Mouse (Mus musculus): ENCODE results near the gene Cdk11b. TPM values are rescaled to one million over a fixed set of nuclear protein-coding genes. Genes with fewer than 3 reads are reported as not detected.
A peak's percentile ranks its signal among the peaks of the same experiment; 100 is the strongest.

Cdk11b gene
- 78.3 and 86.6 TPM in 2 replicates for polyA plus RNA-seq (2016; fragmentation: Nextera tagmentation; extraction: Ambion mirVana)

DNA sequence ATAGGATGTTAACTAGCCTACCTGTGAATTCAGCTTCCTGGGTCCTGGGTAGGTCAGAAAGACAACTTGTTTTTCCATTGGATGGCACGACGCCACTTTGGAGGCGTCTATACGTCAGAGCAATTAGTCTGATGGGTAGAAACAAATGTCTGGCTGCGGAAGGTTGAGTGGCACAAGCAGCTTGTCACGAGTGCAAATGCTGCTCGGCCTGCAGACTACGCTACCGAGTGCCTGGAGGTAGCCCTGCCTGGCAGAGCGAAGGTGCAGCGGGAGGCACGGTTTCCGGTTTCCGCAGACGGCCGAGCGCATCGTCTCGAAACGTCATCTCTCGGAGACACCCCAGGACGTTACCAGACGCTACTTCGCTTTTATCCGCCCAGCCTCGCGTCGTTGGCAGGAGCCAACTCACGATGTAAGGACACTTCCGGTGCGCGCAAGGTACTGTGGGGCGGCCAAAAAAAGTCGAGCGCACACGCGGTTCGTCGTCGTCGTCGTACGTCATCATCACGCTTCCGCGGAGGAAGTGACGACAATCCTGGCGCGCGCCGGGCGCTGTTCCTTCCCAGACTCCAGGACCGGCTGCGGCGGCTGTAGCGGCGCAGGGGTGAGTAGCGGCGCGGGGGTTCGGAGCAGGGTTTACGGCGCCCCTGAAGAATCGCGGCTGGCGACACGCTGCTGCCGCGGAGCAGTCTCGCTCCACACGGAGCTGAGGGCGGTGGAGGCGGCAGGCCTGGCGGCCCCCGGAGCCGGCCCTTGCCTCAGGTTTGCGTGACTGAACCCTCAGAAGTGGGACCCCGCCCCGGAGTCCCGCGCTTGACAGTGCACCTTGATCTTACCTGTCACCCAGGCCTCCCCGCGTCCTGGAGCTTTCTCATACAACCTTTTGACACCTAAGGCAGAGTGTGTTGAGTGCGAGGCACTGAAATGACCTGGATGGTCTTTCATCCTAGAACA lies at the start of gene Cdk11b:
Gene Cdk11b, plus strand, starts transcription at position 517 of the 954 bp plus-strand sequence.
- H3K9me3 ChIP-seq: no peaks in the 10 kb centered on the region
- peak within 1 kb of the TSS; percentile 78 for H3K4me2 ChIP-seq (replicated peaks)
- H3K4me1 ChIP-seq: 0 out of 2 replicates have a peak, but pooled peaks cover 4% of the 10 kb centered on the region
- peak; percentile 100 for ATAC-seq (ENCODE audit: insufficient number of reproducible peaks, insufficient read depth, low FRiP score, low TSS enrichment)
- peak within 1 kb of the TSS; percentile 67 for H3K27ac ChIP-seq
- H3K36me3 ChIP-seq: peaks cover 32% of the 10 kb centered on the region
- under 1% methylated on average over 84 of the region's 84 CpGs for WGBS
- peak within 1 kb of the TSS; percentile 81 for H3K9ac ChIP-seq
- H3K27me3 ChIP-seq: no peaks in the 10 kb centered on the region
- peak within 1 kb of the TSS; percentile 95 for H3K4me3 ChIP-seq

GRCm38 (mm10) chr4:155574931-155575330 lies 49.7 kb upstream of the Cdk11b start:
- Histone ChIP-seq H3K27ac (no peak overlapping the region), H3K4me2 (replicated peaks) (no peak overlapping the region), H3K27me3 (no peaks in the 10 kb centered on the region), H3K9ac (no peak overlapping the region), H3K36me3 (peaks cover 25% of the 10 kb centered on the region), H3K9me3 (no peaks in the 10 kb centered on the region), H3K4me3 (no peak overlapping the region), H3K4me1 (peaks cover 6% of the 10 kb centered on the region; the same call in 1 of the 2 replicates)
- WGBS: 91% methylated on average over 11 of the region's 11 CpGs
- ATAC-seq (ENCODE audit: insufficient number of reproducible peaks, insufficient read depth, low FRiP score, low TSS enrichment): no peak

DNA sequence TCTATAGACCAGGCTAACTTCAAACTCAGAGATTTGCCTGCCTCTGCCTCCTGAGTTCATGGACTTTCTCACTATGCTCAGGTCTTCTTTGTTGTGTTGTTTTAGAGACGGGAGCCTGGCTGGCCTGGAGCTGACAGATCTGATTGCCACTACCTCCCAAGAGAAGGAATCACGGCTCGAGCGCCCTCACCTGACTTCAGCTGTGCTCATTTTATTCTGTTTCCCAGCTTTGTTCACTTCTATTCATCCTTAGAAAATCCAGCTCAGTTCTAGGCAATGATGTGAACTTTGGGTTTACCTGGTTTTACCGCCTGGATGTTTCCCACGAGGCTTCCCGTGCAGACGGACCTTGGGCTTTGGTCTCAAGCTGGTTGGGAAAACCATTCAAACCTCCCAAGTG lies 49.1 kb upstream of the Cdk11b start:
- no peak for ATAC-seq (ENCODE audit: insufficient number of reproducible peaks, insufficient read depth, low FRiP score, low TSS enrichment)
- WGBS: 86% methylated on average over 8 of the region's 8 CpGs
- Histone ChIP-seq H3K4me2 (replicated peaks) (no peak overlapping the region), H3K27ac (no peak overlapping the region), H3K36me3 (peaks cover 25% of the 10 kb centered on the region), H3K27me3 (no peaks in the 10 kb centered on the region), H3K9ac (no peak overlapping the region), H3K4me1 (peaks cover 6% of the 10 kb centered on the region; the same call in 1 of the 2 replicates), H3K4me3 (no peak overlapping the region), H3K9me3 (no peaks in the 10 kb centered on the region)

DNA sequence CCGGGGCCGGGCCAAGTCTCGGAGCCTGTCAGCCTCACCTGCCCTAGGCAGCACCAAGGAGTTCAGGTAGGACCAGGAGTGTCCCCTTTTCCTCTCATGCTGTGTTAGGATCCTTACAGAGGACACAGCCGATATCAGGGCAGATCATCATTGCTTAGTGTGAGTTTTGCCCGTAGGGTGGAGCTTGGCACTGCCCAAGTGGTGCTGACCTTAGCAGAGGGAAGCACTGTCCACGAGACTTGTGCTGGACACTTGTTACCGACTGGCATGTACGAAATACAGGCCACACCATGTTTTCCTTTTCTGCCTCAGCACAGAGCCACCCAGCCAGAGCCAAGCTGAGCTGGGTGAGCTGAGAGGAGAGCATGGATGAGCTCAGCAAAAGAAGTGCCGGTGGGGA lies 47.5 kb upstream of the Cdk11b start:
- Histone ChIP-seq H3K4me1 (no peaks in the 10 kb centered on the region), H3K27ac (no peak overlapping the region), H3K9ac (no peak overlapping the region), H3K4me2 (replicated peaks) (no peak overlapping the region), H3K36me3 (peaks cover 25% of the 10 kb centered on the region), H3K9me3 (no peaks in the 10 kb centered on the region), H3K27me3 (no peaks in the 10 kb centered on the region), H3K4me3 (no peak overlapping the region)
- ATAC-seq (ENCODE audit: insufficient number of reproducible peaks, insufficient read depth, low FRiP score, low TSS enrichment): no peak
- WGBS: 88% methylated on average over 9 of the region's 9 CpGs

DNA sequence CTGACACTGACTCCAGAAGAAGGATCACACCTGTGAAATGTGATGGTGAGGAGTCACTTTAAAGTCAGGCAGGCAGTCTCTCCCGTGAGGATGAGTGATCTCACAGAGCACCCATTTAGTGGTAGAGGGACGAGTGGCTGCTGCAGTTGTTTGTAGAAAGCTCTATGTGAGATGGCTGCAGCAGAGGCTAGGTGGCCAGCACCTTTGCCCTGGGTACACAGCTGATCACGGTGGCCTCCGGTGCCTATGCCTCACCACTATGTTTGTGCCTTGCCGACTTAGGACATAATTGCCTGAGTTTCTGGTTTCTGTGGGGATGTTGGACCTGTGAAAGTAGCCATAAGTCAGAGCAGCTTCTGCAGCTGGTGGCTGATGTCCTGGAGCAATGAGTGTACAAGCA lies 46.9 kb upstream of the Cdk11b start:
- Histone ChIP-seq H3K4me3 (no peak overlapping the region), H3K9me3 (no peaks in the 10 kb centered on the region), H3K27me3 (no peaks in the 10 kb centered on the region), H3K4me2 (replicated peaks) (no peak overlapping the region), H3K36me3 (peaks cover 31% of the 10 kb centered on the region), H3K9ac (no peak overlapping the region), H3K27ac (no peak overlapping the region), H3K4me1 (no peaks in the 10 kb centered on the region)
- 91% methylated on average over 5 of the region's 5 CpGs for WGBS
- no peak for ATAC-seq (ENCODE audit: insufficient number of reproducible peaks, insufficient read depth, low FRiP score, low TSS enrichment)

DNA sequence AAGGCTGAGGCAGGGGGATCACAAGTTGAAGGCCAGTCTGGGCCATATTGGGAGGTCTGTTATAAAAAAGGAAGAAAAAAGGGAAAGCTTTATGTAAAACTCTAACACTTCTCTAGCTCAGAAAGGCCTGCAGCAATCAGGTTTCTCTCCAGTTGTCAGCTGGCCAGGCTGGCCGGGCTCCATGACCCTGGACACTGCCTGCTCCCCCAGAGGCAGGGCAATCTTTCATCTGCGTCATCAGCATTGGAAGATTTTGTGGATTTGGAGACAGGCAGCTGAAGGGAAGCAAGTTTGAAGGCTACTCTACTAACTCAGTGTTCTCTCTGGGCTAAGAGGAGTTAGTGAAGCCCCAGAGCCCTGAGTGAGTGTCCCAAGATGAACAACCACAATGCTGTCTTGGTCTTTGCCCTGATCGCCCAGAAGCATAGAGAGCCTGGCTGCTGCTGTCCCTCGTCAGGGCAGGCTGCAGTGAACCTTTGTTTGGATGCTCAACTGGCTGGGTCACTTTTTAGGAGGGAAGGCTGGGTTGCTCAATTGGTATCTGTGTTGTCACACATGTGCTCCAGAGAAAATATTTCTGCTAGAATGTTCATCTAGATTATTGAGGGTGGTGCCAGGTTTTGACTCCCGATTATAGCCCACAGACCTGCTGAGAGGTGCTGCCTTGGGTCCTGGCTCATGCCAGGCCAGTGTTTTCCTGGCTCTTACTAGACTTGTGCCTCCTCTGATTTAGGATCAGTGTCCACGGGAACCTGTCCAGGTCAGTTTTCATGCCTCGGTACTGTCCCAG lies 46.1 kb upstream of the Cdk11b start:
- H3K9me3 ChIP-seq: no peaks in the 10 kb centered on the region
- WGBS: 89% methylated on average over 7 of the region's 7 CpGs
- ATAC-seq (ENCODE audit: insufficient number of reproducible peaks, insufficient read depth, low FRiP score, low TSS enrichment): no peak
- H3K4me1 ChIP-seq: no peaks in the 10 kb centered on the region
- no peak overlapping the region for H3K9ac ChIP-seq
- no peak overlapping the region for H3K4me3 ChIP-seq
- peaks cover 32% of the 10 kb centered on the region for H3K36me3 ChIP-seq
- H3K27ac ChIP-seq: no peak overlapping the region
- H3K4me2 ChIP-seq (replicated peaks): no peak overlapping the region
- no peaks in the 10 kb centered on the region for H3K27me3 ChIP-seq

DNA sequence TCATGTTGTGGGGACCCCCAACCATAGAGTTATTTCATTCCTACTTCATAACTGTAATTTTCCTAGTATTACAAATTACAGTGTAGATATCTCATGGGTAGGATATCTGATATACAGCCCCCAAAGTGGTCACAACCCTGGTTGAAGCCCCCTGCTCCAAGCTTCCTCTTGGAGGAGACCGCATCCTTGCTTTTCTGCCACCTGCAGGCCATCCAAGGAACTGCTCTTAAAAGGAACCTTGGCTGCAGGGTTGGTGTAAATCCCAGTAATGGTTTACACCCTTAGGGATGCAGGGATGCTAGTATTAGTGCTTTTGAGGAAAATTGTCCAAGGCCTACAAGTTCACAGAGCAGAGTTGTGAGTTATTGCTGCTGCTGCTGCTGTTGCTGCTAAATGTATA lies 44.2 kb upstream of the Cdk11b start:
- Histone ChIP-seq H3K4me1 (no peaks in the 10 kb centered on the region), H3K9ac (no peak overlapping the region), H3K4me2 (replicated peaks) (no peak overlapping the region), H3K27ac (no peak overlapping the region), H3K36me3 (peaks cover 51% of the 10 kb centered on the region), H3K4me3 (no peak overlapping the region), H3K27me3 (no peaks in the 10 kb centered on the region), H3K9me3 (no peaks in the 10 kb centered on the region)
- ATAC-seq (ENCODE audit: insufficient number of reproducible peaks, insufficient read depth, low FRiP score, low TSS enrichment): no peak
- 29% methylated on average over 1 of the region's 1 CpGs for WGBS

- Histone ChIP-seq H3K4me2 (replicated peaks) (no peak overlapping the region), H3K4me3 (no peak overlapping the region), H3K4me1 (no peaks in the 10 kb centered on the region), H3K36me3 (peaks cover 63% of the 10 kb centered on the region), H3K9ac (no peak overlapping the region), H3K27ac (no peak overlapping the region), H3K27me3 (no peaks in the 10 kb centered on the region), H3K9me3 (no peaks in the 10 kb centered on the region)
- no peak; the same call in 1 of the 2 replicates for ATAC-seq (ENCODE audit: insufficient number of reproducible peaks, insufficient read depth, low FRiP score, low TSS enrichment)
- WGBS: 96% methylated on average over 6 of the region's 6 CpGs
Observed at GRCm38 (mm10) chr4:155582279-155582905, 42.3 kb upstream of the Cdk11b start.

DNA sequence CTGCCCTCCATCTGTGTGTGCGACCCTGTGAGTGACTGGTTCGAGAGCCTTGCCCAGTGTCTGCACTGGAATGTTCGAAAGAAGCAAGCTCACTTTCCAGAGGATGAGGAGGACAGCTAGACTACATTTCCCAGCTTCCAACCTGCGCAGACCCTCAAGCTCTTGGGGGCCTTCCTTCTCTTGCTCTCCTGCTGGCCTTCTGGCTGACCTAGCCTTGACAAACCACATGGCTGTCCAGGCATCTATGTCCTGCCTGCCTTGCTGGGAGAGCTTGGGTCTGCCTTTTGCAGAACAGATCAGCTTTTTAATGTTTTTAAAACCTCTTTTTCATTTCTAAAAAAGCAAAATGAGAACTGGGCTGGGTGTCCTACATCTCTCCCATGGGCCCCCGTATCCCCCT lies 35.3 kb upstream of the Cdk11b start:
- Histone ChIP-seq H3K4me2 (replicated peaks) (no peak overlapping the region), H3K27ac (no peak overlapping the region), H3K4me1 (no peaks in the 10 kb centered on the region), H3K27me3 (no peaks in the 10 kb centered on the region), H3K36me3 (peaks cover 61% of the 10 kb centered on the region), H3K9ac (no peak overlapping the region), H3K9me3 (no peaks in the 10 kb centered on the region), H3K4me3 (no peak overlapping the region)
- 93% methylated on average over 5 of the region's 5 CpGs for WGBS
- no peak for ATAC-seq (ENCODE audit: insufficient number of reproducible peaks, insufficient read depth, low FRiP score, low TSS enrichment)

DNA sequence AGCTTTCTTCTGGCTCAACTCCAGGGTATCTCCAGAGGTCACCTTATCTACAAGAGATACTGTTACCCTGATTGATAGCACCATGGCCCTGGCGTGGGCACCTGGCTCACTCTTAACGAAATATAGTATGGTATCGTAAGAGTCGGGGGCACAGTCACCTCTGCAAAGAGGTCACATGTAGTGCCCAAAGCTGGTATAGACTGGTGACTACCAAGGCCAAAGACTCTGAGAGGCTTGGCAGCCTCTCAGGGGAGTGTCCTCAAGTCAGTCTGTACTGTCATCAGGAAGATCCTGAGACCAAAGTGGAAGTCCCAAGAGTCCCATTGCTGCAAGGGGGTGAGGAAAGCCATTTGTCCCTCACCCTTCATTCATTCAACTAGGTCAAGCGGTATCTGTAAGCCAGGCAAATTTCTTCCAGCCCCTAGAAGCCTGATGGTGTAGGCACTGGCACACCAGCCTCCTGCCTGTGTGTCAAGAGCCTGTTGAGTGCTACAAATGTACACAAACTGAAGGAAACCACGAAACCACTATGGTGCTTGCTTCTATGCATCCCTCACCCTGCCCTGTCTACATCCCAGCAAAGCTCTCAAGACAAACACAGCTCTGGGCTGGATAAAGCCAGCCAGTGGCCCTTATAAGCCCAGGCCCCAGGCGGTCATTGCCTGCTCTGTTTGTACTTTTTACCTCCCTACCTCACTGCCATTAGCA lies 33.5 kb upstream of the Cdk11b start:
- Histone ChIP-seq H3K27me3 (no peaks in the 10 kb centered on the region), H3K36me3 (peaks cover 43% of the 10 kb centered on the region), H3K9ac (no peak overlapping the region), H3K4me1 (no peaks in the 10 kb centered on the region), H3K4me2 (replicated peaks) (no peak overlapping the region), H3K27ac (no peak overlapping the region), H3K9me3 (no peaks in the 10 kb centered on the region), H3K4me3 (no peak overlapping the region)
- 82% methylated on average over 7 of the region's 7 CpGs for WGBS
- ATAC-seq (ENCODE audit: insufficient number of reproducible peaks, insufficient read depth, low FRiP score, low TSS enrichment): no peak

DNA sequence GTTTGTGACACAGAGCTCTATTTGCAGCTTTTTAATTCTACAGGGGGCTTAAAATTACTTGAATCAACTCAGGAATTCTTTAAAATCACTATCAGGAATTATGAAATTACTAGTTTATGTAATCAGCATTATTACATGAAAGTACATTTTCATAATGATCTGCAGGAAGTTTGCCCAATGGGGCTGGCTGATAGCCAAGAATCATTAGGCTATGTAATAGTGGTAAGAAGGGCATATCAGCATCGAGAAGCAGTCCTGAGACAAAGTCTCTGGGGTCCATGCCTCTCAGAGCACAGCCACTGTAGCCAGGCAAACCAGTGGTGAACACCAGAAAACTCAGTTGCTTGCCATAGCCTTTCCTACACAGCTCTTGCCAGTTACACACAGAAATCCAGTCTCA lies 30.9 kb upstream of the Cdk11b start:
- no peaks in the 10 kb centered on the region for H3K9me3 ChIP-seq
- ATAC-seq (ENCODE audit: insufficient number of reproducible peaks, insufficient read depth, low FRiP score, low TSS enrichment): no peak
- H3K4me1 ChIP-seq: no peaks in the 10 kb centered on the region
- peaks cover 18% of the 10 kb centered on the region for H3K36me3 ChIP-seq
- H3K27me3 ChIP-seq: no peaks in the 10 kb centered on the region
- H3K4me2 ChIP-seq (replicated peaks): no peak overlapping the region
- no peak overlapping the region for H3K9ac ChIP-seq
- H3K27ac ChIP-seq: no peak overlapping the region
- no peak overlapping the region for H3K4me3 ChIP-seq
- WGBS: 63% methylated on average over 1 of the region's 1 CpGs
